Mouse (Mus musculus) limb, embryonic 14.5 days (tissue): Measurements from ENCODE around the gene Tecpr1. TPM values are rescaled to one million over a fixed set of nuclear protein-coding genes. Genes with fewer than 3 reads are reported as not detected.

Experiments
- ATAC-seq: fragments of 200-750 bp; cut with Nextera tagmentation; 2 replicates; pipeline ENCODE4 v1.8.0; 2017; ENCODE audit warnings: low read depth, moderate number of reproducible peaks, moderate TSS enrichment; ENCODE audit not compliant: low FRiP score
- DNase-seq: peaks from one replicate; pipeline ENCODE4 v3.0.0-alpha.2; 2015; ENCODE audit warnings: low spot score
- H3K27ac ChIP-seq: fragments of 300-500 bp; sonication (generic); replicated peaks from 2 replicates; pipeline ENCODE4 v1.5.1; 2014; ENCODE audit warnings: low read depth, mild to moderate bottlenecking, low read length, moderate library complexity, mixed read lengths
- H3K27me3 ChIP-seq: fragments of 300-500 bp; sonication (generic); 2 replicates; pipeline ENCODE4 v1.6.1; 2014; ENCODE audit warnings: low read length, mixed read lengths; ENCODE audit not compliant: control insufficient read depth, insufficient read depth
- H3K36me3 ChIP-seq: fragments of 300-500 bp; sonication (generic); 2 replicates; pipeline ENCODE4 v1.6.1; 2014; ENCODE audit warnings: mild to moderate bottlenecking, low read length, moderate library complexity, mixed read lengths; ENCODE audit not compliant: control insufficient read depth, insufficient read depth
- H3K4me1 ChIP-seq: fragments of 300-500 bp; sonication (generic); 2 replicates; pipeline ENCODE4 v1.6.1; 2014; ENCODE audit warnings: antibody characterized with exemption, low read length, mixed read lengths; ENCODE audit not compliant: control insufficient read depth, insufficient read depth
- H3K4me2 ChIP-seq: fragments of 300-500 bp; sonication (generic); replicated peaks from 2 replicates; pipeline ENCODE4 v1.6.1; 2014; ENCODE audit warnings: low read depth, mild to moderate bottlenecking, low read length, moderate library complexity; ENCODE audit not compliant: severe bottlenecking
- H3K4me3 ChIP-seq: fragments of 300-500 bp; sonication (generic); replicated peaks from 2 replicates; pipeline ENCODE4 v1.5.1; 2014; ENCODE audit warnings: low read length
- H3K9ac ChIP-seq: fragments of 300-500 bp; sonication (generic); 2 replicates; pipeline ENCODE4 v1.6.1; 2014; ENCODE audit warnings: mild to moderate bottlenecking, low read depth, low read length, moderate library complexity; ENCODE audit not compliant: severe bottlenecking
- H3K9me3 ChIP-seq: fragments of 300-500 bp; sonication (generic); 2 replicates; pipeline ENCODE4 v1.6.1; 2016; ENCODE audit warnings: low read length; ENCODE audit not compliant: control insufficient read depth
- POLR2A ChIP-seq: fragments of 200-500 bp; IDR thresholded peaks from 2 replicates; pipeline ENCODE4 v1.8.0; 2012; ENCODE audit warnings: inconsistent platforms, mild to moderate bottlenecking, moderate library complexity, borderline replicate concordance; ENCODE audit not compliant: insufficient read depth, insufficient read length; ENCODE audit errors: extremely low read depth
- WGBS: fragments of 180-500 bp; shearing (Covaris S2); extraction: QIAGEN DNeasy Blood & Tissue Kit; methylation state at CpG from one replicate; pipeline ENCODE4 v1.1.7; 2014; 5-methylcytosine and 5-hydroxymethylcytosine counted together
- polyA plus RNA-seq, 2 experiments: library from polyadenylated mRNA; depleted of rRNA in 1 of 2; stranded (reverse) in 1 of 2; unstranded in 1 of 2; fragments of >200 nt; fragmentation: Nextera tagmentation in 1 of 2; extraction: Ambion mirVana in 1 of 2; gene quantifications; 2 replicates each; pipeline versions ENCODE4 v1.2.1 to v1.2.3; 2012 to 2014

Tecpr1 gene
- polyA plus RNA-seq, 2 experiments = 18.6 to 34.7 TPM

DNA sequence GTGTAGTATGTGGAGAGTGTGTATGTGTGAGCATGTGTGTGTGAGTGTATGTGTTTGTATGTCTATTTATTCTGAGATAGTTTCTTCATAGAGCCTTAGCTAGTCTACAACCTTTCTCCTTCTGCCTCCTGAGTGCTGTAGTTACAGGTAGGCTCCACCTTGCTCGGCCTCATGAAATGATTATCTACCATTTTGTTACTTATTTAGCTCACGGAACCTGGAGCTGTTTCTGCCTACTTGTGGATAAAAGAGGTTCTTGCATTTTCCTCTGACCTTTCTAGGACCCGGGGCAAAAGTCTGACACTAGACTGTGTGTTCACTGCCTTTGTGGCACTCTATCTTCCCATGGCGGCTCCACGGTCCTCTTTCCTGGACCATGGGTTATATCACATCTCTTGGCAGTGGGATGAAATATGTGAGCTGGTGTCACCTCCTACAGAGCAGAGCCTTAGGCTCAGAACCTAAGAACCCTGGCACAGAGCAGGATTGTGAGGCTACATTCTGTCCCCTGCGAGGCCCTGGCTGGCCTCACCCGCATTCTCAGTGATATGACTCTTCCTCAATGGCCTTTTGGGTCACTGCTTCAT lies 20.6 kb upstream of the Tecpr1 start, which contains the start of gene Bri3:
TSS of gene Bri3 (plus strand) at position 537 of the 587 bp plus-strand sequence.
- Histone ChIP-seq H3K36me3 (no peaks in the 10 kb centered on the region), H3K4me1 (peaks cover 11% of the 10 kb centered on the region), H3K9me3 (no peaks in the 10 kb centered on the region), H3K9ac (no peak within 1 kb of the TSS), H3K27me3 (no peaks in the 10 kb centered on the region), H3K4me3 (no peak within 1 kb of the TSS), H3K4me2 (no peak within 1 kb of the TSS), H3K27ac (no peak within 1 kb of the TSS)
- DNase-seq = no peak
- no peak for ATAC-seq
- TF ChIP-seq POLR2A = no peak
- WGBS = 86% methylated on average over 7 of the region's 7 CpGs

DNA sequence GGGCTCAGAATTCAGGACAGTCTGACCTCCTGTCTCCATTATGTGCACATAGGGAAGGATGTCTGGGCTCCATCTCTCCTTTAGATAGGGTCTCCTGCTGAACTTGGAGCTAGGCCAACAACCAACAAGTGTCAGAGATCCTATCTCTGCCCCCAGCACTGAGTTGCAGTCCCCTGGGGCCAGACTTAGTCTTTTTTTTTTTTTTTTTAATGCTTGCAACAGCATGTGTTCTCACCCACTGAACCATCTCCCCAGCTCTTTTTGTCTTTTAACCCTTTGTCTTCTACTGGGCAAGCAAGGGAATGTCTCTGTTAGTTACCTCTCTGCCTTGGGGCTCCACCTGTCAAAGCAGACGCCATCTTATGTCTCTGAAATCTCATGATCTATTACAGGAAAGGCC lies 15.6 kb upstream of the Tecpr1 start:
- no peak for ATAC-seq
- H3K27ac ChIP-seq = no peak overlapping the region
- no peak overlapping the region for H3K9ac ChIP-seq
- no peak overlapping the region for H3K4me2 ChIP-seq
- no peak for DNase-seq
- H3K9me3 ChIP-seq = no peaks in the 10 kb centered on the region
- no peak for TF ChIP-seq POLR2A
- H3K4me1 ChIP-seq = no peaks in the 10 kb centered on the region
- WGBS = 58% methylated on average over 1 of the region's 1 CpGs
- H3K27me3 ChIP-seq = no peaks in the 10 kb centered on the region
- no peak overlapping the region for H3K4me3 ChIP-seq
- H3K36me3 ChIP-seq = no peaks in the 10 kb centered on the region

GRCm38 (mm10) chr5:144234714-144235113 lies 11.3 kb upstream of the Tecpr1 start:
- no peak for DNase-seq
- H3K36me3 ChIP-seq = no peaks in the 10 kb centered on the region
- H3K9me3 ChIP-seq = no peaks in the 10 kb centered on the region
- H3K9ac ChIP-seq = no peak overlapping the region
- no peak for ATAC-seq
- no peaks in the 10 kb centered on the region for H3K27me3 ChIP-seq
- no peaks in the 10 kb centered on the region for H3K4me1 ChIP-seq
- WGBS = 85% methylated on average over 7 of the region's 7 CpGs
- no peak for TF ChIP-seq POLR2A
- H3K4me3 ChIP-seq = no peak overlapping the region
- H3K4me2 ChIP-seq = no peak overlapping the region
- no peak overlapping the region for H3K27ac ChIP-seq

DNA sequence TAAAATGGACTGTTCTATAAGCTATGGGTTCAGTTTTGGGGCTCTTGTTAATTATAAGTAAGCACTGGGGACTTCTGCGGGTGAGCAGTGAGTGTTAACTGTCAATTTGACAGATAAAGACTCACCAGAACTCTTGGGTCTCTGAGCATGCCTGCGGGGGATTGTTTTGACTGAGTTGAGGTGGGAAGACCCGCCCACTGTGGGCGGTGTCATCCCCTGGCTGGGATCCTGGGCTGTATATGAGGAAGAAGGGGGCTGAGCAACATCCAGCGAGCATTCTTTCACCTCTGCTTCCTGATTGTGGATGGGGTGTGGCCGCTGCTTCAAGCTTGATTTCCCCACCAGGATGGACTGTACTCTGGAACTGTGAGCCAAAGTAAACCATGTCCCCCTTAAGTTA lies 10.8 kb upstream of the Tecpr1 start:
- no peak overlapping the region for H3K9ac ChIP-seq
- WGBS = 70% methylated on average over 6 of the region's 6 CpGs
- DNase-seq (no peak), ATAC-seq (no peak)
- no peak overlapping the region for H3K4me3 ChIP-seq
- no peaks in the 10 kb centered on the region for H3K9me3 ChIP-seq
- no peak overlapping the region for H3K27ac ChIP-seq
- H3K36me3 ChIP-seq = no peaks in the 10 kb centered on the region
- H3K4me1 ChIP-seq = no peaks in the 10 kb centered on the region
- no peak overlapping the region for H3K4me2 ChIP-seq
- TF ChIP-seq POLR2A = no peak
- H3K27me3 ChIP-seq = no peaks in the 10 kb centered on the region

DNA sequence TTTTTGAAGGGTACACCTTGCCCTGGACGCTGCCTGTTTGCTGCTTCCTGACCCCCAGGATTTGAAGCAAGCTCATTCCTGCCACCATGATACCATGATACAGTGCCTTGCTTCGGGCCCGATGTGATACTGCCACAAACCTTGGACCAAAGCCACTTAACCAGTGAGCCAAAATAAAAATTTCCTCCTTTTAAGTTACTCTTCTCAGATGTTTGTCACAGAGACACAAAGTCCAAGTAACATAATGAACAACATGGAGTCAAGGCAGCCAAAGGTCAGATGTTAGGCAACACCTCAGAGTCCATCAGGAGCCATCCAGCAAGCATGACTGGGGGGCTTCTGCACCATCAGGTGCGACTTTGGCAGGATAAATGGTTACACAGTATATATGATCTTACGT lies 9.1 kb upstream of the Tecpr1 start:
- Histone ChIP-seq H3K4me1 (no peaks in the 10 kb centered on the region), H3K27me3 (no peaks in the 10 kb centered on the region), H3K9ac (no peak overlapping the region), H3K9me3 (no peaks in the 10 kb centered on the region), H3K36me3 (no peaks in the 10 kb centered on the region), H3K4me2 (no peak overlapping the region), H3K4me3 (no peak overlapping the region), H3K27ac (no peak overlapping the region)
- 85% methylated on average over 5 of the region's 5 CpGs for WGBS
- no peak for TF ChIP-seq POLR2A
- ATAC-seq (no peak), DNase-seq (no peak)

DNA sequence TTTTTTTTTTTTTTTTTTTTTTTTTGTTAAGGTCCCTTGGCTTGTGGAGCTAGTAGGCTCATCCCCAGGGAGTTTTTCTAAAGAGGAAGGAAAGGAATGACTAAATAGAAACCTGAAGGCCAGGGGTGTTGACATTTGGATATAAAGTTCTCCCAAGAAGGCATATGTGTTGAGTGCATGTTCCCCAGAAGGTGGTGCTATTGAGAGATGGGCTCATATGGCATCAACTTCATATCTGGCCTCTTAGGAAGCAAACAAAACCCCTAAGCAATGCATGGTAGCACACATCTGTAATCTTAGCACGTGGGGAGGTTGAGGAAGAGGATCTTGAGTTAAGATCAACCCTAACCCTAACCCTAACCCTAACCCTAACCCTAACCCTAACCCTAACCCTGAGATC lies 8.0 kb upstream of the Tecpr1 start:
- H3K4me3 ChIP-seq = no peak overlapping the region
- H3K36me3 ChIP-seq = no peaks in the 10 kb centered on the region
- no peaks in the 10 kb centered on the region for H3K4me1 ChIP-seq
- no peak for TF ChIP-seq POLR2A
- no peak for DNase-seq
- ATAC-seq = no peak
- no peak overlapping the region for H3K27ac ChIP-seq
- 82% methylated on average over 1 of the region's 1 CpGs for WGBS
- no peak overlapping the region for H3K9ac ChIP-seq
- no peak overlapping the region for H3K4me2 ChIP-seq
- H3K9me3 ChIP-seq = no peaks in the 10 kb centered on the region
- no peaks in the 10 kb centered on the region for H3K27me3 ChIP-seq
